Mouse (Mus musculus) midbrain, embryonic 11.5 days (tissue): ENCODE data around the gene Gm17349. TPM values are rescaled to one million over a fixed set of nuclear protein-coding genes. Genes with fewer than 3 reads are reported as not detected.

Experiments used
- ATAC-seq: fragments of 200-750 bp; cut with Nextera tagmentation; 2 replicates; pipeline ENCODE4 v1.8.0; 2017; ENCODE audit warnings: moderate TSS enrichment, moderate library complexity; ENCODE audit not compliant: low FRiP score
- DNase-seq: peaks from one replicate; pipeline ENCODE4 v3.0.0; 2015; ENCODE audit warnings: low spot score; ENCODE audit errors: missing footprints
- H3K27ac ChIP-seq: fragments of 300-500 bp; sonication (generic); 2 replicates; pipeline ENCODE4 v1.5.1; 2014; ENCODE audit warnings: low read depth, low read length
- H3K27me3 ChIP-seq: fragments of 300-500 bp; sonication (generic); 2 replicates; pipeline ENCODE4 v1.6.1; 2014; ENCODE audit warnings: mild to moderate bottlenecking, low read length, moderate library complexity, mixed read lengths; ENCODE audit not compliant: control insufficient read depth, insufficient read depth
- H3K36me3 ChIP-seq: fragments of 300-500 bp; sonication (generic); 2 replicates; pipeline ENCODE4 v1.6.1; 2014; ENCODE audit warnings: mild to moderate bottlenecking, low read length, moderate library complexity, mixed read lengths; ENCODE audit not compliant: control insufficient read depth, insufficient read depth
- H3K4me1 ChIP-seq: fragments of 300-500 bp; sonication (generic); 2 replicates; pipeline ENCODE4 v1.6.1; 2014; ENCODE audit warnings: low read length; ENCODE audit not compliant: control insufficient read depth, insufficient read depth
- H3K4me2 ChIP-seq: fragments of 300-500 bp; sonication (generic); 2 replicates; pipeline ENCODE4 v1.6.1; 2014; ENCODE audit warnings: mild to moderate bottlenecking, moderate library complexity
- H3K4me3 ChIP-seq: fragments of 300-500 bp; sonication (generic); 2 replicates; pipeline ENCODE4 v1.5.1; 2014; ENCODE audit warnings: low read depth, low read length
- H3K9ac ChIP-seq: fragments of 300-500 bp; sonication (generic); 2 replicates; pipeline ENCODE4 v1.6.1; 2014; ENCODE audit warnings: low read length
- H3K9me3 ChIP-seq: fragments of 300-500 bp; sonication (generic); 2 replicates; pipeline ENCODE4 v1.6.1; 2016; ENCODE audit warnings: low read length; ENCODE audit not compliant: control insufficient read depth
- WGBS: fragments of 180-500 bp; shearing (Covaris S2); extraction: QIAGEN DNeasy Blood & Tissue Kit; methylation state at CpG from one replicate; pipeline ENCODE4 v1.1.7; 2014; 5-methylcytosine and 5-hydroxymethylcytosine counted together
- polyA plus RNA-seq: library from polyadenylated mRNA; unstranded; fragments of >200 nt; fragmentation: Nextera tagmentation; extraction: Ambion mirVana; gene quantifications from 2 replicates; pipeline ENCODE4 v1.2.1, GENCODE M21; 2014

The Gm17349 gene
- polyA plus RNA-seq, 1 experiment from 2014 or later = not detected

GRCm38 (mm10) chr15:99671783-99672182 lies 33.5 kb downstream of the Gm17349 start:
- H3K36me3 ChIP-seq = no peaks in the 10 kb centered on the region
- H3K9me3 ChIP-seq = no peaks in the 10 kb centered on the region
- H3K4me2 ChIP-seq = peak overlapping the region; percentile 96; the same call in 1 of the 2 replicates
- H3K9ac ChIP-seq = no peak overlapping the region
- H3K27me3 ChIP-seq = peaks cover 24% of the 10 kb centered on the region
- H3K4me1 ChIP-seq = peaks cover 7% of the 10 kb centered on the region; the same call in 1 of the 2 replicates
- no peak for DNase-seq
- ATAC-seq = no peak
- 78% methylated on average over 14 of the region's 14 CpGs for WGBS
- H3K4me3 ChIP-seq = no peak overlapping the region; the same call in 1 of the 2 replicates
- no peak overlapping the region for H3K27ac ChIP-seq

GRCm38 (mm10) chr15:99670964-99671670 lies 34.2 kb downstream of the Gm17349 start:
- H3K27me3 ChIP-seq = peaks cover 24% of the 10 kb centered on the region
- H3K4me3 ChIP-seq = peak overlapping the region; percentile 65
- H3K9me3 ChIP-seq = no peaks in the 10 kb centered on the region
- H3K4me1 ChIP-seq = 0 out of 2 replicates have a peak, but pooled peaks cover 3% of the 10 kb centered on the region
- H3K36me3 ChIP-seq = no peaks in the 10 kb centered on the region
- H3K27ac ChIP-seq = peak overlapping the region; percentile 56
- H3K9ac ChIP-seq = peak overlapping the region; percentile 88
- no peak for ATAC-seq
- peak overlapping the region; percentile 96 for H3K4me2 ChIP-seq
- WGBS = 11% methylated on average over 15 of the region's 17 CpGs
- DNase-seq = peak; percentile 90

- WGBS = under 1% methylated on average over 63 of the region's 74 CpGs
These were observed 35.0 kb downstream of the Gm17349 start, which contains the start of gene Asic1 for GRCm38 (mm10) chr15:99670154-99670821. TSS of gene Asic1 (plus strand) at chr15:99670368.

GRCm38 (mm10) chr15:99669392-99669791 lies 35.9 kb downstream of the Gm17349 start:
- ATAC-seq = no peak
- peaks cover 12% of the 10 kb centered on the region for H3K4me1 ChIP-seq
- no peak overlapping the region for H3K9ac ChIP-seq
- no peak overlapping the region for H3K4me3 ChIP-seq
- H3K27me3 ChIP-seq = peaks cover 28% of the 10 kb centered on the region
- H3K4me2 ChIP-seq = no peak overlapping the region
- no peaks in the 10 kb centered on the region for H3K9me3 ChIP-seq
- WGBS = 0% methylated on average over 1 of the region's 1 CpGs
- no peaks in the 10 kb centered on the region for H3K36me3 ChIP-seq
- H3K27ac ChIP-seq = no peak overlapping the region
- DNase-seq = no peak

More at GRCm38 (mm10) chr15:99670154-99670821, 35.0 kb downstream of the Gm17349 start, which contains the start of gene Asic1:
- H3K4me3 ChIP-seq = peak within 1 kb of the TSS; percentile 65
- H3K27me3 ChIP-seq = peaks cover 28% of the 10 kb centered on the region
- H3K36me3 ChIP-seq = no peaks in the 10 kb centered on the region
- H3K27ac ChIP-seq = peak within 1 kb of the TSS; percentile 56
- peak within 1 kb of the TSS; percentile 96 for H3K4me2 ChIP-seq
- peak; percentile 70 for ATAC-seq
- peak within 1 kb of the TSS; percentile 88 for H3K9ac ChIP-seq
- DNase-seq = peak; percentile 95
- no peaks in the 10 kb centered on the region for H3K9me3 ChIP-seq
- H3K4me1 ChIP-seq = peaks cover 5% of the 10 kb centered on the region

- H3K4me2 ChIP-seq = no peak overlapping the region
These were observed 36.4 kb downstream of the Gm17349 start for GRCm38 (mm10) chr15:99668881-99669280.

GRCm38 (mm10) chr15:99667544-99667943 lies 37.7 kb downstream of the Gm17349 start:
- no peak overlapping the region for H3K27ac ChIP-seq
- H3K4me3 ChIP-seq = no peak overlapping the region

More at GRCm38 (mm10) chr15:99668881-99669280, 36.4 kb downstream of the Gm17349 start:
- no peaks in the 10 kb centered on the region for H3K9me3 ChIP-seq
- no peak for ATAC-seq
- 2% methylated on average over 12 of the region's 12 CpGs for WGBS
- peaks cover 17% of the 10 kb centered on the region for H3K4me1 ChIP-seq
- DNase-seq = peak; percentile 96
- no peak overlapping the region for H3K4me3 ChIP-seq
- no peaks in the 10 kb centered on the region for H3K36me3 ChIP-seq
- H3K27me3 ChIP-seq = peaks cover 28% of the 10 kb centered on the region
- H3K9ac ChIP-seq = no peak overlapping the region
- H3K27ac ChIP-seq = no peak overlapping the region

GRCm38 (mm10) chr15:99664600-99665451 lies 40.5 kb downstream of the Gm17349 start:
- no peaks in the 10 kb centered on the region for H3K36me3 ChIP-seq
- under 1% methylated on average over 46 of the region's 52 CpGs for WGBS
- H3K4me3 ChIP-seq = peak overlapping the region; percentile 36
- H3K4me2 ChIP-seq = peak overlapping the region; percentile 68
- H3K27ac ChIP-seq = peak overlapping the region; percentile 64
- peaks cover 8% of the 10 kb centered on the region for H3K27me3 ChIP-seq
- peak overlapping the region; percentile 70 for H3K9ac ChIP-seq
- peak; percentile 97 for DNase-seq
- no peaks in the 10 kb centered on the region for H3K9me3 ChIP-seq
- peak; percentile 90 for ATAC-seq
- H3K4me1 ChIP-seq = peaks cover 18% of the 10 kb centered on the region

More at GRCm38 (mm10) chr15:99667544-99667943, 37.7 kb downstream of the Gm17349 start:
- ATAC-seq = no peak
- Histone ChIP-seq H3K4me2 (no peak overlapping the region), H3K9me3 (no peaks in the 10 kb centered on the region), H3K9ac (no peak overlapping the region), H3K27me3 (peaks cover 28% of the 10 kb centered on the region), H3K4me1 (peaks cover 18% of the 10 kb centered on the region), H3K36me3 (no peaks in the 10 kb centered on the region)
- DNase-seq = no peak
- 100% methylated on average over 2 of the region's 2 CpGs for WGBS

- Histone ChIP-seq H3K27me3 (peaks cover 3% of the 10 kb centered on the region), H3K4me1 (peaks cover 18% of the 10 kb centered on the region)
- 7% methylated on average over 17 of the region's 17 CpGs for WGBS
These were observed 41.2 kb downstream of the Gm17349 start for GRCm38 (mm10) chr15:99663964-99664599.

More at GRCm38 (mm10) chr15:99663964-99664599, 41.2 kb downstream of the Gm17349 start:
- no peaks in the 10 kb centered on the region for H3K9me3 ChIP-seq
- H3K27ac ChIP-seq = peak overlapping the region; percentile 64
- peak overlapping the region; percentile 36 for H3K4me3 ChIP-seq
- peak; percentile 91 for DNase-seq
- ATAC-seq = no peak
- H3K4me2 ChIP-seq = peak overlapping the region; percentile 68
- peak overlapping the region; percentile 70 for H3K9ac ChIP-seq
- H3K36me3 ChIP-seq = no peaks in the 10 kb centered on the region
